Mouse (Mus musculus) lung, embryonic 16.5 days (tissue): ENCODE results near the gene Ceacam1. TPM values are rescaled to one million over a fixed set of nuclear protein-coding genes. Genes with fewer than 3 reads are reported as not detected.
A peak's percentile ranks its signal among the peaks of the same experiment; 100 is the strongest.
"Not testable (repeated sequence)": the region's sequence is repeated elsewhere in the genome, so short reads cannot be mapped to it uniquely, and the experiment has no call there.

Experiments used
- ATAC-seq: fragments of 200-750 bp; cut with Nextera tagmentation; 2 replicates; pipeline ENCODE4 v1.8.0; 2017; ENCODE audit warnings: low read depth, mild to moderate bottlenecking, moderate library complexity
- H3K27ac ChIP-seq: fragments of 300-500 bp; sonication (generic); 2 replicates; pipeline ENCODE4 v1.5.1; 2014; ENCODE audit warnings: mild to moderate bottlenecking, control low read depth, low read length
- H3K27me3 ChIP-seq: fragments of 300-500 bp; sonication (generic); 2 replicates; pipeline ENCODE4 v1.6.1; 2014; ENCODE audit warnings: low read depth, low read length, mixed read lengths; ENCODE audit not compliant: control insufficient read depth, insufficient read depth
- H3K36me3 ChIP-seq: fragments of 300-500 bp; sonication (generic); 2 replicates; pipeline ENCODE4 v1.6.1; 2014; ENCODE audit warnings: low read length; ENCODE audit not compliant: control insufficient read depth, insufficient read depth
- H3K4me1 ChIP-seq: fragments of 300-500 bp; sonication (generic); replicated peaks from 2 replicates; pipeline ENCODE4 v1.6.1; 2014; ENCODE audit warnings: low read length, mixed read lengths; ENCODE audit not compliant: control insufficient read depth, insufficient read depth
- H3K4me2 ChIP-seq: fragments of 300-500 bp; sonication (generic); 2 replicates; pipeline ENCODE4 v1.6.1; 2014; ENCODE audit warnings: low read depth, low read length, control low read depth
- H3K4me3 ChIP-seq: fragments of 300-500 bp; sonication (generic); 2 replicates; pipeline ENCODE4 v1.5.1; 2014; ENCODE audit warnings: mild to moderate bottlenecking, low read length, control low read depth
- H3K9ac ChIP-seq: fragments of 300-500 bp; sonication (generic); 2 replicates; pipeline ENCODE4 v1.6.1; 2014; ENCODE audit warnings: low read length, control low read depth
- H3K9me3 ChIP-seq: fragments of 300-500 bp; sonication (generic); 2 replicates; pipeline ENCODE4 v1.6.1; 2016; ENCODE audit warnings: low read length; ENCODE audit not compliant: control insufficient read depth
- WGBS: fragments of 180-500 bp; shearing (Covaris S2); extraction: QIAGEN DNeasy Blood & Tissue Kit; methylation state at CpG from one replicate; pipeline ENCODE4 v1.1.7; 2014; 5-methylcytosine and 5-hydroxymethylcytosine counted together
- polyA plus RNA-seq: library from polyadenylated mRNA; unstranded; fragments of >200 nt; fragmentation: Nextera tagmentation; extraction: Ambion mirVana; gene quantifications from 2 replicates; pipeline ENCODE4 v1.2.1, GENCODE M21; 2015

The Ceacam1 gene
- polyA plus RNA-seq, result 7.3 TPM in 2 replicates

GRCm38 (mm10) chr7:25477091-25477751 is at the start of gene Ceacam1:
Gene Ceacam1 (minus strand): TSS chr7:25477603.
- Histone ChIP-seq H3K9ac (0 out of 2 replicates have a peak within 1 kb of the TSS, but pooled peaks have one; percentile 15), H3K4me3 (peak within 1 kb of the TSS; percentile 4; the same call in 1 of the 2 replicates), H3K4me2 (peak within 1 kb of the TSS; percentile 34; the same call in 1 of the 2 replicates)
- H3K36me3 ChIP-seq, H3K9me3 ChIP-seq, H3K4me1 ChIP-seq, H3K27ac ChIP-seq, H3K27me3 ChIP-seq: not testable (repeated sequence)
- peak; percentile 85 for ATAC-seq
- 16% methylated on average over 5 of the region's 5 CpGs for WGBS

GRCm38 (mm10) chr7:25516070-25516777 is 38.8 kb upstream of the Ceacam1 start:
- not testable (repeated sequence) for H3K9me3 ChIP-seq, H3K27ac ChIP-seq, H3K9ac ChIP-seq, H3K4me3 ChIP-seq, H3K4me2 ChIP-seq, H3K4me1 ChIP-seq, H3K36me3 ChIP-seq, H3K27me3 ChIP-seq
- 0 out of 2 replicates have a peak, but pooled peaks have one; percentile 17 for ATAC-seq
- 41% methylated on average over 2 of the region's 5 CpGs for WGBS

GRCm38 (mm10) chr7:25515667-25516066 is 38.3 kb upstream of the Ceacam1 start:
- H3K9me3 ChIP-seq, ATAC-seq, H3K4me3 ChIP-seq, H3K36me3 ChIP-seq, H3K27me3 ChIP-seq, H3K4me1 ChIP-seq, H3K4me2 ChIP-seq, H3K9ac ChIP-seq, H3K27ac ChIP-seq: not testable (repeated sequence)
- WGBS, result 54% methylated on average over 1 of the region's 1 CpGs

GRCm38 (mm10) chr7:25509925-25510324 is 32.5 kb upstream of the Ceacam1 start:
- Histone ChIP-seq H3K27me3 (no peaks in the 10 kb centered on the region), H3K4me3 (no peak overlapping the region), H3K4me1 (peaks cover 5% of the 10 kb centered on the region; the same call in 1 of the 2 replicates), H3K36me3 (no peaks in the 10 kb centered on the region), H3K9me3 (no peaks in the 10 kb centered on the region), H3K27ac (no peak overlapping the region), H3K9ac (no peak overlapping the region), H3K4me2 (no peak overlapping the region)
- 3% methylated on average over 3 of the region's 3 CpGs for WGBS
- ATAC-seq, result no peak

GRCm38 (mm10) chr7:25494649-25495048 is 17.2 kb upstream of the Ceacam1 start:
- 72% methylated on average over 1 of the region's 1 CpGs for WGBS
- ATAC-seq, result no peak
- H3K27ac ChIP-seq, result no peak overlapping the region

GRCm38 (mm10) chr7:25490698-25491097 is 13.3 kb upstream of the Ceacam1 start:
- WGBS, result no CpG with 5 or more reads among the region's 1 CpGs
- not testable (repeated sequence) for H3K27ac ChIP-seq, H3K4me1 ChIP-seq, H3K4me3 ChIP-seq, H3K27me3 ChIP-seq, H3K9ac ChIP-seq, H3K9me3 ChIP-seq, ATAC-seq, H3K36me3 ChIP-seq, H3K4me2 ChIP-seq

More at GRCm38 (mm10) chr7:25494649-25495048, 17.2 kb upstream of the Ceacam1 start:
- Histone ChIP-seq H3K36me3 (no peaks in the 10 kb centered on the region), H3K9me3 (no peaks in the 10 kb centered on the region), H3K9ac (no peak overlapping the region), H3K4me2 (no peak overlapping the region), H3K27me3 (no peaks in the 10 kb centered on the region), H3K4me1 (no peaks in the 10 kb centered on the region), H3K4me3 (no peak overlapping the region)

- not testable (repeated sequence) for H3K36me3 ChIP-seq, H3K27me3 ChIP-seq, H3K27ac ChIP-seq, H3K4me1 ChIP-seq, H3K9ac ChIP-seq, H3K4me3 ChIP-seq, ATAC-seq, H3K9me3 ChIP-seq, H3K4me2 ChIP-seq
- WGBS, result 74% methylated on average over 3 of the region's 3 CpGs
These were observed 12.0 kb upstream of the Ceacam1 start for GRCm38 (mm10) chr7:25489382-25489781.

GRCm38 (mm10) chr7:25486186-25486585 is 8.8 kb upstream of the Ceacam1 start:
- Histone ChIP-seq H3K4me3 (no peak overlapping the region), H3K9ac (no peak overlapping the region), H3K4me1 (no peaks in the 10 kb centered on the region; the same call in 1 of the 2 replicates), H3K4me2 (no peak overlapping the region), H3K27ac (no peak overlapping the region), H3K27me3 (no peaks in the 10 kb centered on the region), H3K9me3 (no peaks in the 10 kb centered on the region), H3K36me3 (no peaks in the 10 kb centered on the region)
- 5% methylated on average over 1 of the region's 1 CpGs for WGBS
- no peak for ATAC-seq

GRCm38 (mm10) chr7:25485061-25485460 is 7.7 kb upstream of the Ceacam1 start:
- no peak overlapping the region for H3K27ac ChIP-seq
- H3K4me1 ChIP-seq, result no peaks in the 10 kb centered on the region; the same call in 1 of the 2 replicates
- H3K4me3 ChIP-seq, result no peak overlapping the region
- H3K9ac ChIP-seq, result no peak overlapping the region
- no peaks in the 10 kb centered on the region for H3K9me3 ChIP-seq
- H3K4me2 ChIP-seq, result no peak overlapping the region
- no peak for ATAC-seq
- no peaks in the 10 kb centered on the region for H3K36me3 ChIP-seq
- no peaks in the 10 kb centered on the region for H3K27me3 ChIP-seq
- WGBS, result 71% methylated on average over 5 of the region's 5 CpGs
